Mouse (Mus musculus) heart, adult 9 months (tissue): ENCODE results near the gene Fam81a.

ENCODE experiments used
- DNase-seq, 2 experiments: peaks; one replicate each; pipeline ENCODE4 v3.0.0; 2022; ENCODE audit warnings: low spot score in 2 of 2

Fam81a gene

GRCm38 (mm10) chr9:70053411-70053810, 88.9 kb downstream of the Fam81a start:
- no peak for DNase-seq

- DNase-seq = no peak
Observed at GRCm38 (mm10) chr9:70052730-70053129, 89.6 kb downstream of the Fam81a start.

GRCm38 (mm10) chr9:70049839-70050238, 92.5 kb downstream of the Fam81a start:
- DNase-seq = no peak

GRCm38 (mm10) chr9:70049416-70049783, 93.0 kb downstream of the Fam81a start:
- DNase-seq = no peak

GRCm38 (mm10) chr9:70048751-70049415, 93.5 kb downstream of the Fam81a start:
- DNase-seq = peak; percentile 74 to 83

GRCm38 (mm10) chr9:70048280-70048679, 94.1 kb downstream of the Fam81a start:
- DNase-seq = no peak

- no peak for DNase-seq
Observed at GRCm38 (mm10) chr9:70047839-70048238, 94.5 kb downstream of the Fam81a start.

- DNase-seq = no peak
Observed at GRCm38 (mm10) chr9:70046255-70046654, 96.1 kb downstream of the Fam81a start.

GRCm38 (mm10) chr9:70044865-70045264, 97.5 kb downstream of the Fam81a start:
- DNase-seq = no peak

- DNase-seq = no peak
Observed at GRCm38 (mm10) chr9:70042935-70043334, 99.4 kb downstream of the Fam81a start.

- DNase-seq = no peak
Observed at GRCm38 (mm10) chr9:70042137-70042536, 100.2 kb downstream of the Fam81a start.

GRCm38 (mm10) chr9:70040570-70040969, 101.8 kb downstream of the Fam81a start:
- no peak for DNase-seq

- DNase-seq = no peak
Observed at GRCm38 (mm10) chr9:70039597-70040385, 102.6 kb downstream of the Fam81a start.
